Mouse (Mus musculus): ENCODE results near the gene Klhl22.

Gene Klhl22

GRCm38 (mm10) chr16:17753686-17754085, 5.7 kb upstream of the Klhl22 start:
- in situ Hi-C loops (cut with MboI; ENCODE audit: low sequenced_read_pairs): no loop called here

DNA sequence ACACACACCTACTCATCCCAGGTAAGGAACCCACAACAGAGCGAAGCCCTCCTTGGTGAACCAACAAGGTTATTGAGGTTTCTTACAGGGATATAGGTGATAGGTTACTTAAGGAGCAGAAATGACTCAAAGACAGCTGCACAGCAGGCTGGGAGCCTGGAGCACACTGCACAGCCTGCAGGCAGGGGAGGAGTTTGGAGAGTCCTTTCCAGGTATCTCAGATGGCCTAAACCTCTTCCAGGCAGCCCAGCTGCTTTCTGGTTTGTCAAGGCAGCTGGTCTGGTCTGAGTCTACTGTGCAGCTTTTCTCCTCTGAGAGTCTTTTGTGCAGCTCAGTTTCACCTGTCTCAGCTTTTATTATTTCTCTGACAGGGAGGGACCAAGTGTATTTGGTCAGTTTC, 1.7 kb upstream of the Klhl22 start:
- in situ Hi-C loops (cut with MboI; ENCODE audit: low sequenced_read_pairs): no loop called here

DNA sequence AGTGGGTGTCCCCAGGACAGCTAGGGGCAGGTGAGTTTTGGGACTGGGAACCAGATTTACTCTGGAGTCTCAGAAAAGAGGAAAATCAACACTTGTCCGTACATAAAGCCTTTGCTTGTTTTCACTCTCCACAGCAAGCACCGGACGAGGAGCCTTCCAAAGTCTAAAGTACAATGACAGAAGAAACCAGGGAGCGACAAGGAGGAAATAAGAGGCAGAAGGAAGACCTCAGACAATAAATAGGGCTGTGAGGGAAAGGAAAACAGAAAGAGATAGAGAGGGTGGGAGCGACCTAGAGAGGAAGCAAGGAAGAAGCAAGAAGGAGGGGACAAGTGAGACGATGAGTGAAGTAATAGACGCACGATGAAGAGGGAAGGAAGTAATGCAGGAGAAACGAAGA, 516 bp upstream of the Klhl22 start:
- in situ Hi-C loops (cut with MboI; ENCODE audit: low sequenced_read_pairs): no loop called here

GRCm38 (mm10) chr16:17759813-17760321, 449 bp downstream of the Klhl22 start:
- in situ Hi-C loops (cut with MboI; ENCODE audit: low sequenced_read_pairs): no loop called here

GRCm38 (mm10) chr16:17760657-17761056, 1.2 kb downstream of the Klhl22 start:
- in situ Hi-C loops (cut with MboI; ENCODE audit: low sequenced_read_pairs): no loop called here

DNA sequence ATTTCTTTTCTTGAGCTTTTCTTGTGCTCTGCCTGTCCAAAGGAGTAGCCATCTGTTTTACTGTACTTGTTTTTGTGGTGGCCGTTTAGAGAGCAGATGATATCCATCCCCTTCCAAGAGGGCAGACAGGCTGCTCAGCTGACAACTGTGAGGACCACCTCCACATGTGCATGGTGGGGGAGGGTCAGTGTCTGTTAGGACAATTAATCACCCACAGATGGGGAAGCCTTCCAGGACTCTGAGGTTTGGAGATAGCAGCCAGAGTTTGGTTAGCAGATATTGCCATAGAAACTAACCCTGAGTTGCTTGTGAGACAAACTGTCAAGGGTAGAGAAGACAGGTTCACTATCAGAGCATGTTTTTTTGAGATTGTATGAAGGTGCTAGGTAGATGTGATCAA, 1.7 kb downstream of the Klhl22 start:
- in situ Hi-C loops (cut with MboI; ENCODE audit: low sequenced_read_pairs): no loop called here

DNA sequence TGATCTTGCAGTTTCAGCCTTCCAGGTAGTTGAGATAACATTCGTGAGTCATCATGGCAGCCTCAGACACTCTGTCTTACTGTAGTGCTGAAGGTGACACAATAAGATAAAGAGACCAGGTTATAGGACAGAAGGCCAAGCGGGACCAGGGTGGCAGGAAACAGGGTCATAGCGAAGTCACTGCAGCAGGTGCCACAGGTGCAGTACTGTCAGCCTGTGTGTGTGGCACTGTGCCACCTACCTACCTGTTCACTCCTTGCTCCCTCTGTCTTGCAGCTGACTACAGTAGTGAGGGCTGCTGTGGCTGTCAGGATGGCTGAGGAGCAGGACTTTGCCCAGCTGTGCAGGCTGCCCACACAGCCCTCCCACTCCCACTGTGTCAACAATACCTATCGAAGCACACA, 4.7 kb downstream of the Klhl22 start:
- in situ Hi-C loops (cut with MboI; ENCODE audit: low sequenced_read_pairs): no loop called here

DNA sequence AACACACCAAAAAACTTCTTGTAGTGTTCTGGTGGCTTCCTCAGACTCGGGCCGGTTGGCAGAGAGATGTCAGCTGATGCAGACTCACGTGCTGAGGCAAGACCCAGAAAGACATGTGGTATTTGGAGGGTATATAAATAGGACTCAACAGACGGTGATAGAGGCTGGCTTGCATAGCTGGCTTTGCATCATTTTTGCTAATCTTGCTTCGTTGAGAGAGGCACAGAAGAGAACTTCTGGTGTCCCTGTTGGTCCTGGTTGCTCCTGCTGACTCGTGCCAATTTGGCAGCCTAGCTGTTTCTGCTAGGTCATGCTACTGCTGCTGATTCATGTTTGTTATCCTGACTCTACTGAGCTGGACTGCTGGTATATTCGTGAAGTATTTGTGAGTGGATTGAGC, 9.4 kb downstream of the Klhl22 start:
- in situ Hi-C loops (cut with MboI; ENCODE audit: low sequenced_read_pairs): no loop called here

GRCm38 (mm10) chr16:17771117-17771865, 11.9 kb downstream of the Klhl22 start:
- in situ Hi-C loops (cut with MboI; ENCODE audit: low sequenced_read_pairs): no loop called here

DNA sequence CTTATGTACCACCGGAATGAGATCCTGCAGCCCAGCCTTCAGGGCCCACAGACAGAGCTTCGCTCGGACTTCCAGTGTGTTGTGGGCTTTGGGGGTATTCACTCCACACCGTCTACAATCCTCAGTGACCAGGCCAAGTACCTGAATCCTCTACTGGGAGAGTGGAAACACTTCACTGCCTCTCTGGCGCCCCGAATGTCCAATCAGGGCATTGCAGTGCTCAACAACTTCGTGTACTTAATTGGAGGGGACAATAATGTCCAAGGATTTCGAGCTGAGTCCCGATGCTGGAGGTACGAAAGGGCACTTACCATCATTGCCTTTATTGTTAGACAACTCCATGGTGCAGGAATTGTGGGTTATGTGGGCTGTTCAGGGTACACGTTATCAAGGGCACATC, 17.4 kb downstream of the Klhl22 start:
- in situ Hi-C loops (cut with MboI; ENCODE audit: low sequenced_read_pairs): no loop called here

DNA sequence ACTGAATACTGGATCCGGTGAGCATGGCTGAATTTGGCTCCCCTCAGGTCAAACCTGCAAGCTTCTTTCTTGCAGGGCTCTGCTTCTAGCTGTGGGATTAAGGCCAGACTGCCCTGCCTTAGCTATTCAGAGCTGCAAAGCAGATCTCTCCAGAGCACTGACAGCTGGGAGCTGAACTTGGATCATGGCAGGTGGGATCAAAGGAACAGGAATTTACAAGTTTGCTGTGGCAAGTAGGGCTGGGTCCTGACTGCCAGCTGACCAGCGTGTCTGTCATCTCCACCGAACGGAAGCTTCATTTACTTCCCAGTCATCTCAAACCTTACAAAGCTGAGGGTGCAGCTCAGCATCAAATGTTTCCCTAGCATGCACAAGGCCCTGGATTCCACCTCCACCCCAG, 18.8 kb downstream of the Klhl22 start:
- in situ Hi-C loops (cut with MboI; ENCODE audit: low sequenced_read_pairs): no loop called here

DNA sequence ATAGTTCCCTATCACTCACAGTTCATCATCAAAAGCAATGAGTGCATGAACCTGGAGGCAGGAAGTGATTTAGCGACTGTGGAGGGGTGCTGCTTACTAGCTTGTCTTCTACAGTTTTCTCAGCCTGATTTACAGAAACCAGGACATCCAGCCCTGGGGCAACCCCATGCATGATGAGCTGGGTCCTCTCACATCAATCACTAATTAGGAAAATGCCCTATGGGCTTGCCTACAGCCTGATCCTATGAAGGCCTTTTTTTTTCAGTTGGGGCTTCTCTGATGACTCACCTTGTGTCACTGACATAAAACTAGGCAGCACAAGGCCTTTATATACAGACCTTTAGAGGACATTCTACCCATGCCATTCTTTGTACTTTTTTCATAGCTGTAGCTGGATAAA, 20.3 kb downstream of the Klhl22 start:
- in situ Hi-C loops (cut with MboI; ENCODE audit: low sequenced_read_pairs): no loop called here

DNA sequence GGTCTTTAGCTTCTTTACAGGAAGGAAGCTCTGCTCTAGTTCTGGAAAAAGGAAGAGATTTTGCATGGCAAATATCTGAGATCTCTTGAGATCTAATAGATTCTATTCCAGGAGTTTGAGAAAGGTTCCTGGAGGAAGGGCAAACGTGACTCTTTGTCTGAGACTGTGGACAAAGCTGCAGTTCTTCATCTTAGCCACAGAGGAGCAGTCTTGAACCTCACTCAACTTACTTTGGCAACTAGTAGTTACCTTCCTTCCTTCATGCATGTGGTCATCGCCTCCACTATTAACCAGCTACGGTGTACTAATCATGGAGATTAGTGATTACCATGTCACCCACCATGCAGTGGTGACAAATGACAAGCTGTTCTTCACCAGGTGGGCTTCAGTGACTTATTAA, 25.9 kb downstream of the Klhl22 start:
- in situ Hi-C loops (cut with MboI; ENCODE audit: low sequenced_read_pairs): no loop called here

- in situ Hi-C loops (cut with MboI; ENCODE audit: low sequenced_read_pairs): no loop called here
Observed at GRCm38 (mm10) chr16:17792728-17793127, 33.3 kb downstream of the Klhl22 start.

DNA sequence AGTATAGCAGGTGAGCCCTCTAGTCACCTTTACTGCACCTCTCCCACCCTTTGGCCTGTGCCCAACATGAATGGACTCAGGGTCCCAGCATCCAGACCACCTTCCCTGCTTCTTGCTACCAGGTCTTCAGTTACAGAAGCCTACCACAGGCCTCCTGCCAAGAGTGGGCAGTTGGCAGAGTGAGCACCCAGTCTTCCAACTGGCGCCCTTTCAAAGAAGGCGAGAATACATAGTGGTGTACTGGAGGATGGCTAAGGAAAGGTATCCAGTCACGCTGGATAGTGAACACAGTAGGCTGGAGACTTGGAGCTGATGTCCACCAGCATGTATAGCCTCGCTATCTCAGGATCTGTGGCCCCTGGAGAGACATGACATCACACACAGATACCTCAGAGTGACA, 34.6 kb downstream of the Klhl22 start:
- in situ Hi-C loops (cut with MboI; ENCODE audit: low sequenced_read_pairs): no loop called here

- in situ Hi-C loops (cut with MboI; ENCODE audit: low sequenced_read_pairs): no loop called here
Observed at GRCm38 (mm10) chr16:17795643-17796042, 36.2 kb downstream of the Klhl22 start.

DNA sequence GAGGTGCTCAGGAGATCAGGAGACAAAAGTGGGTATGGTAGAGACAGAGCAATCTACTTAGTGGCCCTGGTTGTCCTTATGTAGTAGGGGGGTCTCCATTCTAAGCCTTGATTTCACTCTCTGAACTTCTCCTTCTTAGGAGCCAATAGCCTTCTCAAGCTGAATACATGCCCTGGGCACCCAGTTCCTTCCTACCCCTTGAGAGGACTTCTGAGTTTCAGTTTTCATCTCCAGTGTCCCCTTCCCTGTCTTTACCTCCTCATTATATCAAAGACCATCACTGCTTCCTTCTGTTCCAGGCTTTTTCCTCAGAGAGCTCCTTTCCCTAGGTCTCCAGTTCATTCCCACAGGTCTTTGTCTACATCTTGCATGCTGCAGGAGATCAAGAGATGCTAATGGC, 37.1 kb downstream of the Klhl22 start:
- in situ Hi-C loops (cut with MboI; ENCODE audit: low sequenced_read_pairs): no loop called here

DNA sequence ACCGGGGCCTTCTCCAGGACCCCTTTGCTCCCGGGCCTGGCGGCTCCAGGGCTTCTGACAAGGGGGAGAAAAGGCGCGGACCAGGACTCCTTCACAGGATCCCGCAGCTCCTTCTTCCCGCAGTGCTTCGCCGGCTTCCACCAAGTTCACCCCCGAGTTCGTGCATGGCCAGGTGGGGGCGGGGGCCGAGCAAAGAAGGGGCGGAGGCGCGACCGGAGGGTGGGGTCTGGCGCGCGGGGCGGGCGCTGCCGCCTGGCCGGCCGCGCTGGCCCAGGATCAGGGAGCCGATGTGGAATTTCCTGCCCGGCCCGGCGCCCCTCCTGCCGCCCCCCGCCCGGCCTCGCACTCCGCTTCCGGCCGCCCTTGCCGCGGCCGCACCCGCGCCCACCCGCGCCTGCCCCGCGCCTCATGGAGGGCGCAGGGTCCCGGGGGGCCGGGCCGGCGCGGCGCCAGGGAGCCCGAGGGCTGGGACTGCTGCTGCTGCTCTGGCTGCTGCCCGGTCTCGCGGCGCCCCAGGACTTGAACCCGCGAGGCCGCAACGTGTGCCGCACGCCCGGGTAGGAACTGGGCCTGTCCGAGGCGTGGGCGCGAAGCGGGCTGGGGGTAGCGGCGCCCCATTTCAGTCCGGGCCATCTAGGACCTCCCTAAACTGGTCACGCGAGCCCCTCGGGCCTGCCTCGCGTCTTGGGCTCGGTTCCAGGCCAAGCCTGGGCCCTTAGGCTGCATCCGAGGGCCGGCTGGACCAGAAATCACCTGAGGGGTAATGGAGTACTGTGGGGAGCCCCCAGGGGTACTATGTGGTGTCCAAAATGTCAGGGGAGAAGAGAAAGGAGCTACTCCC, 37.8 kb downstream of the Klhl22 start, which contains the start of gene Scarf2:
TSS of gene Scarf2 (plus strand) at position 312 of the 841 bp plus-strand sequence.
- in situ Hi-C loops (cut with MboI; ENCODE audit: low sequenced_read_pairs): no loop called here

DNA sequence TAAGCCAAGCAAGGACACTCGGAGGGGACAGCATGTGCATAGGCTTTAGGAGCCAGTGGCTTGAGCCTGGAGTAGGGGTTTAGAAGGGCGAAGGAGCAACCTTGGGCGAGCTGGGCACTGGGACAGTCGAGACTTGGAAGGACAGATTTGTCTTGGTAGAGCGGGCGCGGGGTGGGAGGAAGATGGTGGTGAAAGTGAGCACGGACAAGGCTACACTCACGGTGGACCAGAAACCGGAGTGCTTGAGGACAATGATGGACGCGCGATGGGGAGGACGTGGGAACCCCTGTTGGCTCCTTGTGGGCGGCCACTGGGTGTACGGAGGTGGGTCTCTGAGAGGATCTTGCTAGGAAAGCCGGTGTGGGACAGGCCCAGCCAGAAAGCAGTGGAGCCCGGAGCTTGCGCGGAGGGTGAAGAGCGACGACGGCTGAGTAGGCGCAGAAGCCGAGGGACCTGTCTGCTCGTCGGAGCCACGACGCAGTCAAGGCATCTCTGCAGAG, 38.4 kb downstream of the Klhl22 start:
- in situ Hi-C loops (cut with MboI; ENCODE audit: low sequenced_read_pairs): no loop called here

- in situ Hi-C loops (cut with MboI; ENCODE audit: low sequenced_read_pairs): no loop called here
Observed at GRCm38 (mm10) chr16:17798321-17799180, 39.1 kb downstream of the Klhl22 start.

GRCm38 (mm10) chr16:17799584-17799983, 40.2 kb downstream of the Klhl22 start:
- in situ Hi-C loops (cut with MboI; ENCODE audit: low sequenced_read_pairs): no loop called here

Data from CH12F3 (cell line).